ENCODE assay signal across 19 mouse cellular contexts in genomic region chr2:139784465-139784864, GRCm38 (mm10).
DNase-seq lines count a peak whose midpoint lies in the region; ATAC-seq lines count a peak whose summit lies in the region.
"Had no signal": no experiment of that assay in that cellular context is flagged by ENCODE, and none has a peak within 500 bp of the region (broad histone marks: within the 10 kb centered on the region; RNA-seq: fewer than 3 reads in every experiment).

No protein-coding gene starts in this region.

- H3K27ac ChIP-seq in lung, embryonic 16.5 days (ENCODE audit: low read length): 0 out of 2 replicates have a peak overlapping the region, but pooled peaks have one; percentile 46
- H3K27ac ChIP-seq: embryonic facial prominence, embryonic 10.5 days; forebrain, embryonic 13.5 days; heart, embryonic 10.5 days; hindbrain, embryonic 12.5 days had no signal

- H3K4me1 ChIP-seq in lung, embryonic 16.5 days (replicated peaks; ENCODE audit: control insufficient read depth, insufficient read depth, low read length): no peaks in the 10 kb centered on the region; the same call in none of the 2 replicates
- H3K4me1 ChIP-seq: embryonic facial prominence, embryonic 10.5 days; forebrain, embryonic 13.5 days; heart, embryonic 10.5 days; hindbrain, embryonic 12.5 days had no signal

- ATAC-seq in frontal cortex, adult (ENCODE audit: low TSS enrichment): peak; percentile 71
- peak; percentile 53; the same call in 1 of the 2 replicates for ATAC-seq in lung, embryonic 16.5 days (ENCODE audit: low read depth)
- ATAC-seq: activated CD4-positive, CD25-positive, alpha-beta regulatory T cell, adult 4 months; forebrain, embryonic 13.5 days; hindbrain, embryonic 16.5 days; Patski had no signal

- no peak overlapping the region for H3K4me3 ChIP-seq in lung, embryonic 16.5 days (ENCODE audit: low read length)
- H3K4me3 ChIP-seq: embryonic facial prominence, embryonic 10.5 days; forebrain, embryonic 13.5 days; heart, embryonic 10.5 days; hindbrain, embryonic 12.5 days had no signal

- no peak for DNase-seq in frontal cortex, postnatal 14 days (ENCODE audit: low spot score in 2 of 2)
- DNase-seq in lung, postnatal 25 days (ENCODE audit: low spot score): no peak
- peak; percentile 17 for DNase-seq in Muller cell, postnatal 12 days (ENCODE audit: inconsistent ontology term)
- DNase-seq in telencephalon, adult 2 months (ENCODE audit: low read depth, low spot score): peak; percentile 31
- no peak for DNase-seq in thymus, postnatal 10 days (ENCODE audit: low spot score in 2 of 2)
- DNase-seq: adrenal gland, postnatal 14 days; cerebellum, adult 2 months; cerebellum, postnatal 10 days; gastrocnemius, postnatal 14 days; heart, postnatal 4 days had no signal

- 26% methylated on average over 1 of the region's 1 CpGs for WGBS in lung, embryonic 16.5 days

- H3K9me3 ChIP-seq in lung, embryonic 16.5 days (ENCODE audit: control insufficient read depth, low read length): no peaks in the 10 kb centered on the region
- H3K9me3 ChIP-seq: embryonic facial prominence, embryonic 10.5 days; forebrain, embryonic 13.5 days; heart, embryonic 10.5 days; hindbrain, embryonic 12.5 days had no signal

- no peak overlapping the region for H3K4me2 ChIP-seq in lung, embryonic 16.5 days (ENCODE audit: low read depth, low read length)
- H3K4me2 ChIP-seq: forebrain, embryonic 13.5 days; hindbrain, embryonic 12.5 days had no signal

- H3K36me3 ChIP-seq in lung, embryonic 16.5 days (ENCODE audit: control insufficient read depth, insufficient read depth, low read length): no peaks in the 10 kb centered on the region
- H3K36me3 ChIP-seq: embryonic facial prominence, embryonic 10.5 days; heart, embryonic 10.5 days; hindbrain, embryonic 12.5 days had no signal

- H3K9ac ChIP-seq in lung, embryonic 16.5 days (ENCODE audit: low read length): no peak overlapping the region
- H3K9ac ChIP-seq: forebrain, embryonic 13.5 days; hindbrain, embryonic 12.5 days had no signal

- H3K27me3 ChIP-seq in lung, embryonic 16.5 days (ENCODE audit: control insufficient read depth, insufficient read depth, low read depth, low read length): no peaks in the 10 kb centered on the region
- H3K27me3 ChIP-seq: forebrain, embryonic 13.5 days; hindbrain, embryonic 12.5 days had no signal

Comparison
In these comparisons a context has a peak if more than half of its experiments do, and no peak if none do; other contexts are left out.
1. DNase-seq: peak in Muller cell, postnatal 12 days (single experiment) and telencephalon, adult 2 months (single experiment); none in frontal cortex, postnatal 14 days (0 of 2), lung, postnatal 25 days (single experiment) and thymus, postnatal 10 days (0 of 2).